Mouse (Mus musculus): ENCODE measurements around the gene Stt3b. TPM values are rescaled to one million over a fixed set of nuclear protein-coding genes. Genes with fewer than 3 reads are reported as not detected.

Stt3b gene
- total and polyA plus RNA-seq, 3 experiments: 22.2 to 56.5 (median 54.9) TPM

- DNase-seq: no peak
- H3K27me3 ChIP-seq (ENCODE audit: control insufficient read depth, insufficient read depth, low read length): no peaks in the 10 kb centered on the region
- intact Hi-C loops (cut with DNase I): loop anchor here (10.0 kb wide), 1 partner anchor 379 kb away; the partner anchor contains the start of gene Gpd1l
- no peak overlapping the region for H3K27ac ChIP-seq
- no peaks in the 10 kb centered on the region for H3K36me3 ChIP-seq (ENCODE audit: control insufficient read depth, insufficient read depth, low read length)
- no peak overlapping the region for H3K9ac ChIP-seq (ENCODE audit: low read depth, low read length)
- no peak for TF ChIP-seq CTCF (IDR thresholded peaks at IDR 0.05)
- TF ChIP-seq EP300 (IDR thresholded peaks at IDR 0.05; ENCODE audit: insufficient read depth, low read depth, low read length): no peak
- no peak for TF ChIP-seq POLR2A (IDR thresholded peaks at IDR 0.05; ENCODE audit: insufficient read depth, low read depth, low read length)
- 86% methylated on average over 5 of the region's 5 CpGs for whole genome bisulfite sequencing
- H3K4me1 ChIP-seq (ENCODE audit: control insufficient read depth, insufficient read depth, low read length): no peaks in the 10 kb centered on the region
- no peaks in the 10 kb centered on the region; the same call in 1 of the 2 replicates for H3K79me2 ChIP-seq (replicated peaks; ENCODE audit: control insufficient read depth, insufficient read depth, low read length)
- H3K4me3 ChIP-seq: no peak overlapping the region
These were observed 3.6 kb upstream of the Stt3b start for GRCm38 (mm10) chr9:115313830-115314229.

- Histone ChIP-seq H3K4me3 (peak overlapping the region; percentile 77), H3K9ac (ENCODE audit: low read depth, low read length) (no peak overlapping the region), H3K79me2 (replicated peaks; ENCODE audit: control insufficient read depth, insufficient read depth, low read length) (peaks cover 3% of the 10 kb centered on the region; the same call in 1 of the 2 replicates), H3K27ac (peak overlapping the region; percentile 97), H3K27me3 (ENCODE audit: control insufficient read depth, insufficient read depth, low read length) (no peaks in the 10 kb centered on the region), H3K36me3 (ENCODE audit: control insufficient read depth, insufficient read depth, low read length) (peaks cover 8% of the 10 kb centered on the region), H3K4me1 (ENCODE audit: control insufficient read depth, insufficient read depth, low read length) (no peaks in the 10 kb centered on the region; the same call in 1 of the 2 replicates)
- DNase-seq: no peak
- intact Hi-C loops (cut with DNase I): loop anchor here (2.0 to 10.0 kb wide), 2 partner anchors 22 to 376 kb away; partner anchors contain the start of gene Gpd1l
- 16% methylated on average over 5 of the region's 5 CpGs for WGBS
- TF ChIP-seq EP300 (IDR thresholded peaks at IDR 0.05; ENCODE audit: insufficient read depth, low read depth, low read length) (no peak), POLR2A (IDR thresholded peaks at IDR 0.05; ENCODE audit: insufficient read depth, low read depth, low read length) (no peak), CTCF (IDR thresholded peaks at IDR 0.05) (no peak)
These were observed 951 bp upstream of the Stt3b start for GRCm38 (mm10) chr9:115311223-115311520.

- Histone ChIP-seq H3K36me3 (ENCODE audit: control insufficient read depth, insufficient read depth, low read length) (peaks cover 11% of the 10 kb centered on the region), H3K4me3 (peak overlapping the region; percentile 77), H3K9ac (ENCODE audit: low read depth, low read length) (peak overlapping the region; percentile 97), H3K27me3 (ENCODE audit: control insufficient read depth, insufficient read depth, low read length) (no peaks in the 10 kb centered on the region), H3K4me1 (ENCODE audit: control insufficient read depth, insufficient read depth, low read length) (no peaks in the 10 kb centered on the region; the same call in 1 of the 2 replicates), H3K27ac (peak overlapping the region; percentile 97), H3K79me2 (replicated peaks; ENCODE audit: control insufficient read depth, insufficient read depth, low read length) (peaks cover 3% of the 10 kb centered on the region; the same call in 1 of the 2 replicates)
- no peak for DNase-seq
- intact Hi-C loops (cut with DNase I): loop anchor here (2.0 to 10.0 kb wide), 3 partner anchors 23 to 395 kb away; partner anchors contain the start of gene Gpd1l
- no peak for TF ChIP-seq CTCF (IDR thresholded peaks at IDR 0.05)
- TF ChIP-seq EP300 (IDR thresholded peaks at IDR 0.05; ENCODE audit: insufficient read depth, low read depth, low read length): 0 out of 2 replicates have a peak, but pooled peaks have one; percentile 3
- TF ChIP-seq POLR2A (IDR thresholded peaks at IDR 0.05; ENCODE audit: insufficient read depth, low read depth, low read length): no peak
- WGBS: 0% methylated on average over 31 of the region's 42 CpGs
These were observed 260 bp downstream of the Stt3b start for GRCm38 (mm10) chr9:115309977-115310345.

GRCm38 (mm10) chr9:115309381-115309971, 745 bp downstream of the Stt3b start:
- peak overlapping the region; percentile 77 for H3K4me3 ChIP-seq
- no peaks in the 10 kb centered on the region; the same call in 1 of the 2 replicates for H3K4me1 ChIP-seq (ENCODE audit: control insufficient read depth, insufficient read depth, low read length)
- H3K36me3 ChIP-seq (ENCODE audit: control insufficient read depth, insufficient read depth, low read length): peaks cover 11% of the 10 kb centered on the region
- H3K27me3 ChIP-seq (ENCODE audit: control insufficient read depth, insufficient read depth, low read length): no peaks in the 10 kb centered on the region
- H3K9ac ChIP-seq (ENCODE audit: low read depth, low read length): peak overlapping the region; percentile 97
- no peak for DNase-seq
- under 1% methylated on average over 65 of the region's 65 CpGs for WGBS
- TF ChIP-seq EP300 (IDR thresholded peaks at IDR 0.05; ENCODE audit: insufficient read depth, low read depth, low read length) (no peak), CTCF (IDR thresholded peaks at IDR 0.05) (no peak), POLR2A (IDR thresholded peaks at IDR 0.05; ENCODE audit: insufficient read depth, low read depth, low read length) (no peak)
- H3K79me2 ChIP-seq (replicated peaks; ENCODE audit: control insufficient read depth, insufficient read depth, low read length): peaks cover 3% of the 10 kb centered on the region; the same call in 1 of the 2 replicates
- H3K27ac ChIP-seq: peak overlapping the region; percentile 97
- intact Hi-C loops (cut with DNase I): loop anchor here (10.0 kb wide), 1 partner anchor 395 kb away; no protein-coding TSS in a partner anchor

GRCm38 (mm10) chr9:115308941-115309380, 1.3 kb downstream of the Stt3b start:
- DNase-seq: peak in 1 of 2 experiments; percentile 29
- peak overlapping the region; percentile 77 for H3K4me3 ChIP-seq
- H3K27ac ChIP-seq: peak overlapping the region; percentile 97
- TF ChIP-seq EP300 (IDR thresholded peaks at IDR 0.05; ENCODE audit: insufficient read depth, low read depth, low read length): no peak
- no peak for TF ChIP-seq CTCF (IDR thresholded peaks at IDR 0.05)
- no peak for TF ChIP-seq POLR2A (IDR thresholded peaks at IDR 0.05; ENCODE audit: insufficient read depth, low read depth, low read length)
- peaks cover 3% of the 10 kb centered on the region; the same call in 1 of the 2 replicates for H3K79me2 ChIP-seq (replicated peaks; ENCODE audit: control insufficient read depth, insufficient read depth, low read length)
- peaks cover 11% of the 10 kb centered on the region for H3K36me3 ChIP-seq (ENCODE audit: control insufficient read depth, insufficient read depth, low read length)
- under 1% methylated on average over 18 of the region's 18 CpGs for WGBS
- peak overlapping the region; percentile 97 for H3K9ac ChIP-seq (ENCODE audit: low read depth, low read length)
- H3K27me3 ChIP-seq (ENCODE audit: control insufficient read depth, insufficient read depth, low read length): no peaks in the 10 kb centered on the region
- intact Hi-C loops (cut with DNase I): loop anchor here (10.0 kb wide), 1 partner anchor 396 kb away; no protein-coding TSS in a partner anchor
- no peaks in the 10 kb centered on the region; the same call in 1 of the 2 replicates for H3K4me1 ChIP-seq (ENCODE audit: control insufficient read depth, insufficient read depth, low read length)

- intact Hi-C loops (cut with DNase I): loop anchor here (10.0 kb wide), 1 partner anchor 396 kb away; no protein-coding TSS in a partner anchor
- H3K36me3 ChIP-seq (ENCODE audit: control insufficient read depth, insufficient read depth, low read length): peaks cover 11% of the 10 kb centered on the region
- H3K4me1 ChIP-seq (ENCODE audit: control insufficient read depth, insufficient read depth, low read length): no peaks in the 10 kb centered on the region; the same call in 1 of the 2 replicates
- WGBS: 35% methylated on average over 4 of the region's 4 CpGs
- no peak overlapping the region for H3K27ac ChIP-seq
- H3K27me3 ChIP-seq (ENCODE audit: control insufficient read depth, insufficient read depth, low read length): no peaks in the 10 kb centered on the region
- no peak for TF ChIP-seq CTCF (IDR thresholded peaks at IDR 0.05)
- no peak for TF ChIP-seq POLR2A (IDR thresholded peaks at IDR 0.05; ENCODE audit: insufficient read depth, low read depth, low read length)
- no peak for TF ChIP-seq EP300 (IDR thresholded peaks at IDR 0.05; ENCODE audit: insufficient read depth, low read depth, low read length)
- no peak for DNase-seq
- peak overlapping the region; percentile 77 for H3K4me3 ChIP-seq
- no peak overlapping the region for H3K9ac ChIP-seq (ENCODE audit: low read depth, low read length)
- H3K79me2 ChIP-seq (replicated peaks; ENCODE audit: control insufficient read depth, insufficient read depth, low read length): peaks cover 3% of the 10 kb centered on the region; the same call in 1 of the 2 replicates
These were observed 1.8 kb downstream of the Stt3b start for GRCm38 (mm10) chr9:115308401-115308800.

Measured in heart, adult 2 months (tissue).